Mouse (Mus musculus) MEL-GATA-1-ER (cell line): Measurements from ENCODE around the gene Erp27.

Experiments
- DNase-seq: peaks from one replicate; pipeline ENCODE4 v3.0.0-alpha.2; 2012; ENCODE audit warnings: low read depth; ENCODE audit errors: extremely low read depth

Erp27 gene

DNA sequence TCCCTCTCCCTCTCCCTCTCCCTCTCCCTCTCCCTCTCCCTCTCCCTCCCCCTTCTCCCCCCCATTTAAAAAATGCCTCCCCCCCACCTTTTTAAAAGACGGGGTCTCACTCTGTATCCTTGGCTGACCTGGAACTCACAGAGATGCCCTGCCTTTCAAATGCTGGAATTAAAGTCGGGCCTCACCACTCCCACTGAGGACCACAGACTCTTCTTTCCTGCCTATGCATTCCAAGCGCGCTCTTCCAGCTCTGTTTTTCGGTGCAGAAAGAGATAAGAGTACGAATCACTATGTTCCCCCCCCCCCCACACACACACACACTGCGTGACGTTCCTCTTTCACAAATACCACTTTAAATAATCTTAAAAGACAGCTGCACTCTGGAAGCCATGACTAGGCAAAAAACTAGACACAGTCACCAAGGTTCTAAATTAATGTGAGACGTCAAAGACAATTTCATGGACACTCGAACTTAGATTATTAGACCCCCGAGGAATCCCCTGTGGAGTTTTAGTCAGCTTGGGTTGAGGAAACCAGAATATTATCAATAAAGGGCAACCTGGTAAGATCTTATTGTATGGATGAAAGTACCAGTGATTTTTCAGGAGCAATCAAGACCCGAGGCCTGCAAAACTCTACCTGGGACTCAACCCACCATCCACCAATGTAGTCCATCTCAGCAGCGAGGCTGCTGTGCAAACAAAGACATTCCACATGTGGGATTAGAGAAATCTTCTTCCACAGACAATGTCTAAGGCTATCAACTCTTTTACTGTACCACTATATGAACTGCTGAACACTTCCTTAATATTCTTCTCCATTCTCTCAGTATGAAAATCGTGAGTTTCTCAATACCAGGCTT is 17.6 kb upstream of the Erp27 start:
- peak; percentile 72 for DNase-seq

DNA sequence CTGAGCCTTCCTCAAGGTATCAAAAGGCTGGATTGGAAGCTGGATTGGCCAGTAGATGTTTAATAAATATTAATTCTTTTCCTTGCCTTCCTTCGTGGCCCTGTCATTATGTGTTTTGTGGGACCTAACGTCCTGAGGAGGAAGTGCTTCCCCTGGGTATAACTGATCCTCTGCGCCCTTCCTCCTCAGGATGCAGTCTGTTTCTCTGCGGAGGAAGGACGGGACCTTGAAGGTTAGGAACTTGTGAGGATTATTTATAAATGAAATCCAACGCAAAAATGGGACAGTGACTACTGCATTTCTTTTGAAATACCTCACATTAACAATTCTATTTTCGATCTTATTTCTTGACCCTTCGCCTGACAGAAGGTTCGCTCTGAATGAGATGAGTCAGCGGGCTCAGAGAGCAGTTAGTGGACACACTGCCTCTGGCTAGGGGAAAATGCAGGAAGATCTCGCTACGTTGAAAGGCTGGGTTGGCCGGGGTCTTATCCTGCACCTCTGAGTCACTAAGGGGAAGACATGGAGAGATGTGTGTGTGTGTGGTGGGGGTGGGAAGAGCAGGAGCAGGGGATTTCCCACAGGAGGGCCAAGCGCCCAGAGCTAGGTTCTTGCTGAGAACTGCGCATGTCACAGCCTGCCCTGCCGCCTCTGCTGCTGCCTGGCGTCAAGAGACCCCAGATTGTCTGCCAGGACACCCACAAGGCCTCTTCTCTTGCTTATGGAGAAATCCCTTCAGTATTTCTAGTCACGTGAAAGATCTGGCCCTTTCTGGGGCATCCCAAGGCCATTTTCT is 16.5 kb upstream of the Erp27 start:
- DNase-seq, result peak; percentile 37

DNA sequence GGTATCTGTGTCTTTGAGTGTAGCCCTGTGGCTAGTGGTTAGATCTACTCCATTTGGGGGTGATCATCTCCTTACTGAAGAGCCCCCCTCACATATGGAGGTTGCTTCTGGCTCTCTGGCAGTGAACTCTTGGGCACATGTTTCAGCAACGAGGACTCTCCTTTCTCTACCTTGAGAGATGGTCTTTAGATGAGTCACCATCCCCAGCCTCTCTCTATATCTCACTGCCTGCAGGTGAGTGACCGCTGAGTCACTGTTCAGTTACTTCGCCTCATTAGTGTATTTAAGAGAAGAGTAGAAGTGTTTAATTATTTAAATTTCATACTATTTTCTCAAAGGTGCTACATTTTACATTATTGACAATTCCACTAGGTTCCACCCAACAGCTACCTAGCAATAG is 15.1 kb upstream of the Erp27 start:
- no peak for DNase-seq

GRCm38 (mm10) chr6:136936361-136936760 is 14.4 kb upstream of the Erp27 start:
- DNase-seq, result no peak

GRCm38 (mm10) chr6:136935233-136935632 is 13.3 kb upstream of the Erp27 start:
- DNase-seq, result peak; percentile 46

- no peak for DNase-seq
Observed at GRCm38 (mm10) chr6:136934068-136934467, 12.1 kb upstream of the Erp27 start.

GRCm38 (mm10) chr6:136931246-136931645 is 9.3 kb upstream of the Erp27 start:
- DNase-seq, result no peak

DNA sequence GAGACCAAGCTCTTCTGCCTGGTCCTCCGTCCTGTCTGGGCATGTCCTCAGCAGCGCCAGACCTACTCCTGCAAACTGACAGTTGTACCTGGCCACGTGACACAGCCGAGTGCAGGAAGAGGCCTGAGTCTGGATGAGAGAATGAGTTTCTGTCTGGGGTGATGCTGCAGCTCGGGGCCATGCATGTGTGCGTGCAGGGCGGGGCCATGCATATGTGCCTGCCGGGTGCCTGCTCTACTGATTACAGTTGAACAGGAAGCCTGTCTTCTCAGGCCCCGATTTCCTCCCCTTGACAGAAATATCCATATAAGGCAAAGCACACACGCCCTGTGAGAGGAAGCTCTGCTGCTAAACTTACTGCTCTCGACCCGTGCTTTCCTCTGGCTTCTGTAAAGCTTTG is 8.7 kb upstream of the Erp27 start:
- DNase-seq, result peak; percentile 89

DNA sequence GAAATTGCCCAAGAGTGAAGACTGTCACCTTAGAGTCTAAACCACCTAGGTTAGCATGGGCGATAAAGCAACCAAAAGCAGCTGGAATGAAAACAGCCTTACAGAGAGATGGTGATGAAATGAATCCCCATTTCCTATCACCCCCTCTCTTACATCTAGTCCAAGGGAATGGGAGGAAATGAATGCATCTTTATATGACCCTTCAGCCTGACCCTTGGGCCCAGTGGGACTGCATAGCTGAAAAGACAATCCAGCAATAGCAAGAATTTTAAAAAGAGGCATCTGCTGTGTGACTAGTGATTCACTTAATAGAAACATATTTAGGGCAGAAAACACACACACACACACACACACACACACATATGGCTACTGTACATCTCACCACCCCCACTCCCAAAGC is 5.6 kb upstream of the Erp27 start:
- DNase-seq, result no peak

DNA sequence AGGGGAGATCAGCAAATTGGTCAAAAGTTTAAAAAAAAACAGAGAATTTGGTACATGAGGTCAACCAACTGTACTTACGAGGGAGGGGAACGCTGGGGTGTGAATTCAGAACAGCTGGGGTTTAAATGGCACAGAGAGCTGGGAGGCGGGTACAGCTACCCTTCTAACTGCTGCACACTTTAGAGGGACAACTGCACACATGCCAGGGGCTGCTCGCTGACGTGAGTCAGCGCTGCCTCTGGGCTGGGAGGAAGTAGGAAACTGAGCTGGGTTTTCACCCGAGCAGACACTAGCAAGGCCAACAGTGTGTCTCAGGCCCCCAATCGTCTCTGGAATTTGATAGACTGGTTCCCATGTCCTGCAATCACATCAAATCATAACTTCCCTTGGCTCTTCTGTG is 3.1 kb upstream of the Erp27 start:
- DNase-seq, result no peak

DNA sequence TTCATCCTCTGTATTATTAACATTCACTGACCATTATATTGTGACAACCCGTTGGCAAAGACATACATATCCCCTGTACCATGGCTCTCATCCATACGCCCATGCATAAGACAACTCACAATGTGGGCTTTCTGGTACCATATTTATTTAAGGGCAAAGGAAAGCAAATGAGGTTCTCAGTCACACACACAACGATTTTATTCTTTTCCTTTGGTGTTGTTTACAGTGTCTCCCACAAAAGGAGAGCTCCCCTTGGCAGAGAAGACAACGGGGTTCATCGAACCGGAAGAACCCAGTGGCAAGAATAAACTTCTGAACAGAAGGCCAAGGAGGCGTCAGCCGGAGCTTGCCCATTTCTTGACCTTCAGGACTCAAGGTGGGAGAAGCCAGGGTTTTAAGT is 1.6 kb upstream of the Erp27 start, which contains the start of gene Pde6h:
Gene Pde6h, plus strand, starts transcription at position 301 of the 400 bp plus-strand sequence.
- DNase-seq, result no peak

GRCm38 (mm10) chr6:136922871-136923270 is 891 bp upstream of the Erp27 start:
- DNase-seq, result no peak

DNA sequence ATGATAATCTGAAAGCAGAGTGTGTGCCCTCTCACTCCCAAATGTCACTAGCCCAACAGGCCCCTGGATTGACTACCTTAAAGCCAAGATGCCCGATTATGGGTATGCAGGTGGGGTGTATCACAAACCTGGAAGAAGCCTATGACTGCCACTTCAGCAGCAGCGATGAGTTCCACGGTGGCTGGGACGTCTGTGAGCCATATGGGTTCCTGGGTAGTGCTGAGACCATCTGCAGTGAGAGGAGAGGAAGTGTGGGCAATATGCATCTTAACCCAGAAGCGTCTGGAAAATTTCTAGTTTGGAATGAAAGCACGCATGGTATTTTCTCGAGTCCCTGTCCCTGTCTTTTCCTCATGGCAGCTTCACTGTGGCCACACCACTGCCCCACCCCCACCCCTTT is 379 bp downstream of the Erp27 start:
- DNase-seq, result no peak

DNA sequence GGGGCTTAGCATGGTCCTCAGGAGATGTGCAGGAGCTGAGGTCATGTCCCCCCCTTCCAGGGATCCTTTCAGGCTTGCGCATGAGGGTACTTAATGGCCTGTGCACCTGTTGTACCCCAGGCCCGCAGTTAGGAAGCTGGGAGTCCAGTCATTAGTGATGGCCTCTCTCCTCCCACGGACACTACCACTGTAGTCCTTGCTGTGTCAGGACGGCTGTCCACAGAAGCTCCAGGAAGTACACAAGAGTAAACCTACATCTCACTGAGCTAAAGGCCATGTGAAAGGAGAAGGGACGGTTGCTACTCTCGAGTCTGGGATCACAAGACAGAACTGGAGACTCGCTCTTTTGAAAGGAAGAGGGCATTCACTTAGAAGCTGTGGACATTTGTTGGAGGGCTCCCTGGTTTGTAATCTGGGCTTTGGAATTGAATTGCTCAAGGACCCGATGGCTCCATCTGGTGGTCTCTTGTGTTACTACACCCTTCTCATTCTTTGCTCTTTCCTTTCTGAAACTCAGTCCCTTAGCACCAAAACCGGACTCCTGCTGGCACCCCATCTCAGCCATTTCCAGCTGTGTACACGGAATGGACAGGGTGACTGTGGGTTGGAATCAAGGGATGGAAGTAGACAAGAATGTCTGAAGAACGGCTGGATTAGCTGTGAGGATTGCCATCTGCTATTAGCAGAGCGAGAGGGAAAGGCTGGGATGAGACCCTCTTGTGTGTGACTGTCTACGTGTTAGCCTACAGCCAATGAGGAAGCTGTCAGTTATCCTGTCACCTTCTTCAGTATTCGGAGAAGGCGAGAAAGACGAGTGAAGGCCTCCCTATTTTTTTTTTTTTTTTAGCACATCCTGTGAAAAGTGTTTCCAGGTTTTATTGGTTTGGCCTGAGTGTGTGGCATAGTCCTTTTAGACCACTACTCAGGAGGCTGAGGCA is 1.4 kb downstream of the Erp27 start:
- no peak for DNase-seq

DNA sequence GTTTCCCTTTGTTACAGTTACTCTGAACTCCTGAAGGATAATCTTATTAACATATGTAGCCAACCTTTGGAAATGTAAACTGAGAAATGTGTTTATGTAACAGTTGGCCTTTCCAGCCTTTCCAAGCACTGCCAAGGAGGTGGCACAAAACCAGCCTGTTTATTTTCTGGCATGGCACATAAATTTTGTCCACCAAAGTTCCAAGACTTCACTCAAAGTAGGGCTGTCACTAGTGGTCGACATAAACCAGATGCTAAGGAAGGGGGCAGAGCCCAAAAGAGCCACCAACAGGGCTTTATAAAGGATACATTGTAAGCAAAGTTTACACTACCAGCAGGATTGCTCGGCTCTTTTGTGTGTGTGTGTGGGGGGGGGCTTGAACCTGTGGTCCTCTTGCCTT is 4.1 kb downstream of the Erp27 start:
- no peak for DNase-seq

DNA sequence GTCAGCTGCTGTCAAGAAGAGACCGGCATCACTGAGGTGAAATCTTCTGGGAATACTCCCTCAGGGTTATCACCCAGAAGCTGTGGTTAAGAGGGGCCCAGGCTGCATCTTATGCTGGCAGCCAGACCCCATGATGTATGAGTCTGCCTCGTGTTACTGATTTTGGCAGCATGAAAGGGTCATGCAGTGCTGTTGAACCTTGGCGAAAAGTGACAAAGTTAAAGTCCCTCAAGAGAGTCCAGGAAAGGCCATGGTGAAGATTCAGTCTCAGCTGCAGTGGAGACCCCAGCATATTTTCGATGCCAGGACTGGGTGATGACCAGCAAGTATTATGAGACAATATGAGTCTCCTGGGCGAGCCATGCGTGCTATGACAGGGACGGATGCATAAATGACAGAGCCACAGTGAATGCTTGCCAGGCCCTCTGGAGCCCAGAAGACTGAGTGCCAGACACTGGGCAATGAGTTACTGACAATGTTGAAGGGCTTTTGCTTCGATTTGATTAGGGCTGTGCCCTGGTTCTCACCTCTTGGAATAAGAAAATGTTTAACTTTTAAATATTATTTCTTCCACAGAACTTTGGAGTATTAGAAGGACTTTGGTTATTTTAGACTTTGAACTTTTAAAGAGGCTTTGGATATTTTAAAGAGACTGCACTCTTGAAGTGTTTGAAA is 6.1 kb downstream of the Erp27 start:
- no peak for DNase-seq

DNA sequence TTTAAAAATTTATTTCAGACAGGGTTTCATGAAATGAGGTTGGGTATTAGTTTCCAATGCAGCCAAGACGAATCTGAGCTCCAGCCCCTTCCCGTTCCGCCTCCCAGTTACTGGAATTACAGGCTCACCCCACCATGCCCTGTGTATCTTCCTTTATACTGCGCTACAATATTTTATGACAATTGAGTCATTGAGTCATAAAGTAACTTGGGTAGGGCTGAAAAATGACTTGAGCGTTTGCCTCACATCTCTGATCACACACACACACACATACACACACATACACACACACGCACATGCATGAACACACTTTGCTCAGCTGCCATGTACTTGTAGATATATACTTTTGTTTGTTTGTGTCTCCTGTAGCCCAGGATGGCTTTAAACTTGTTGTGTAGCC is 7.7 kb downstream of the Erp27 start:
- DNase-seq, result no peak

DNA sequence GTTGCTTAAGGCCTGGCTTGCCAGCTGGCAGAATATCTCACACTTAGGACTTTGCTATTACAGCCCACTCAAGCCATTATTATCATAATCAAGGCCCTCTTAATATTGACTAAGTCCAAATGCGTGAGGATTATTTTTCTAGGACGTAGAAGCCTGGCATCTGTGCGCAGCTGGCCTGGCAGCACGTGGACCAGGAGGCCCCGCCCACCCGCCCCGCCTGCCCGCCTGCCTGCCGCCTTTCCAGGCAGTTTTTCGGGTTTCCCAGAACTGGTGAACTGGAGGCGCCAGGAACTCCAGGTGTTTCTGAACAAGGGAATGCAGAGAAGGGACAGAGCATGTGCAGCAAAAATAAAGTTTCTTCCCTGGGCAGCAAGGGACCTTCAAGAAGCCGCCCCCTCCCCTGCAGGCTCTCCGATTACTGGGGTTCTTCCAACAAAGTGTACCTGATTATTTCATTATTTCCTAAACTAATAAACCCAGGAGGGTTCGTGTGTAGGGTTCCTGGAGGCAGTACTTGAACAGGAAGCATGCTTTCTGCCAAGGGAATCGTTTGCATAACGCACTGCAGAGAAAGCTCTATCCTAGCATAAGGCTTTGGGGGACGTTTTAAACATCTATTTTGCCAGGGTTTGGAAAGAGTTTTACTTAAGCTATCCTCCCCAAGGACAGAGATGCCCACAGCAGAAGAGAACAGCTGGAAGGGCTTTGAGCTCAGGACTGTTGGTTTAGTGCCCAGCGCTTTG is 8.4 kb downstream of the Erp27 start:
- DNase-seq, result no peak

DNA sequence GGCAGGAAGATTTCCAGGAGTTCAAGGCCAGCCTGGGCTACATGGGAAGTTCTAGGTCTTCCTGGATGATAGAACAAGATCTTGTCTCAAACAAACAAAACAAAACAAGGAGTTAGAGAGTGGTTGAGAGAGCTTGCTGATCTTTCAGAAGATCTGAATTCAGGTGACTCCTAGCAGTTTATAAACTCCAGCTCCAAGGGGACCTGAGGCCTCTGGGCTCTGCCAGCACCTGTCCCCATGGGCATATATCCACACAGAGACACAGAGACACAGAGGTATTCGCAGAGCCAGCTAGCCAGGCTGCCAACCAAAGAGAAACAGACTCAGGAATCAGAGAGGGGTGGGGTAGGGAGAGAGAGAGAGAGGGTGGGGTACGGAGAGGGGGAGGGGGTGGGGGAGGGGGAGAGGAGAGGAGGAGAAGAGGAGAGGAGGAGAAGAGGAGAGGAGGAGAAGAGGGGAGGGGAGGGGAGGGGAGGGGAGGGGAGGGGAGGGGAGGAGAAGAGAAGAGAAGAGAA is 9.2 kb downstream of the Erp27 start:
- no peak for DNase-seq
